Mouse (Mus musculus) olfactory bulb, adult 2 months (tissue): ENCODE measurements around the gene Gnpnat1. TPM values are rescaled to one million over a fixed set of nuclear protein-coding genes. Genes with fewer than 3 reads are reported as not detected.
A peak's percentile ranks its signal among the peaks of the same experiment; 100 is the strongest.

Experiments used
- H3K27ac ChIP-seq: fragments of 200-500 bp; 2 replicates; pipeline ENCODE4 v1.5.1; 2012; ENCODE audit warnings: low read depth, low read length; ENCODE audit not compliant: insufficient read depth
- H3K4me1 ChIP-seq: fragments of 200-500 bp; 2 replicates; pipeline ENCODE4 v1.6.1; 2012; ENCODE audit warnings: low read length; ENCODE audit not compliant: control insufficient read depth, insufficient read depth
- H3K4me3 ChIP-seq: fragments of 200-500 bp; 2 replicates; pipeline ENCODE4 v1.5.1; 2012; ENCODE audit warnings: mild to moderate bottlenecking, low read depth, low read length, moderate library complexity; ENCODE audit not compliant: insufficient read depth
- CTCF ChIP-seq: fragments of 200-500 bp; IDR thresholded peaks from 2 replicates; pipeline ENCODE4 v1.5.1; 2012; ENCODE audit warnings: low read depth, mild to moderate bottlenecking, low read length, moderate library complexity; ENCODE audit not compliant: insufficient read depth
- POLR2A ChIP-seq: fragments of 200-500 bp; IDR thresholded peaks from 2 replicates; pipeline ENCODE4 v1.6.1; 2012; ENCODE audit warnings: mild to moderate bottlenecking, low read depth, low read length, moderate library complexity; ENCODE audit not compliant: insufficient read depth
- WGBS: fragments of 180-500 bp; shearing (Covaris S2); methylation state at CpG from one replicate; pipeline ENCODE4 v1.1.7; 2018; 5-methylcytosine and 5-hydroxymethylcytosine counted together
- polyA plus RNA-seq: library from polyadenylated mRNA; stranded (reverse); fragments of >200 nt; gene quantifications from 2 replicates; pipeline ENCODE4 v1.2.4, GENCODE M21; 2012; ENCODE audit warnings: low replicate concordance; ENCODE audit not compliant: missing spikeins, insufficient read depth, insufficient read length

Gene Gnpnat1
- polyA plus RNA-seq, 1 experiment: not detected

- Histone ChIP-seq H3K4me1 (no peaks in the 10 kb centered on the region), H3K27ac (no peak overlapping the region), H3K4me3 (no peak overlapping the region)
- 89% methylated on average over 3 of the region's 3 CpGs for WGBS
- TF ChIP-seq POLR2A (no peak), CTCF (no peak)
Observed at GRCm38 (mm10) chr14:45418553-45418952, 13.8 kb upstream of the Gnpnat1 start.

GRCm38 (mm10) chr14:45416265-45416664 is 11.6 kb upstream of the Gnpnat1 start:
- H3K27ac ChIP-seq: no peak overlapping the region
- no peaks in the 10 kb centered on the region for H3K4me1 ChIP-seq
- no peak for TF ChIP-seq CTCF
- TF ChIP-seq POLR2A: no peak
- H3K4me3 ChIP-seq: no peak overlapping the region
- 93% methylated on average over 4 of the region's 4 CpGs for WGBS

DNA sequence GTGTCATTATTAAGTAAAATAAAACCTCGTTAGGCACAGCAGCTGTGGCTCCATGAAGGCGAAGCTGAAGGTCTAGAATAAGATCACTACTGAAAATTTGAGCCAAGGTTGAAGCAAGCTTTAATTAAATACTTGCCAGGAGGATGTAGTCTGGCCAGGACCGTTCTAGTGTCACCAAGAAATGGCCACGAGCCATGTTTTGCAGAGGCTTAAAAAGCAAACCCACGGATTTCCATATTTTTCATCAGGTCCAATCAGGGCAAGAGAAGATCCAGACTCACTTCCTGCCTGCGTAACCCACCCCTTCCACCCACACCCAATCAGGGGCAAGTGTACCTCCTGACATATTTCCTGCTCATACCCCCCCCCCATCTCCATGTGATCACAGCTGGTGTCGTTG is 1.1 kb downstream of the Gnpnat1 start:
- 63% methylated on average over 7 of the region's 7 CpGs for WGBS
- Histone ChIP-seq H3K4me1 (no peaks in the 10 kb centered on the region), H3K4me3 (no peak overlapping the region), H3K27ac (no peak overlapping the region)
- no peak for TF ChIP-seq CTCF
- no peak for TF ChIP-seq POLR2A

DNA sequence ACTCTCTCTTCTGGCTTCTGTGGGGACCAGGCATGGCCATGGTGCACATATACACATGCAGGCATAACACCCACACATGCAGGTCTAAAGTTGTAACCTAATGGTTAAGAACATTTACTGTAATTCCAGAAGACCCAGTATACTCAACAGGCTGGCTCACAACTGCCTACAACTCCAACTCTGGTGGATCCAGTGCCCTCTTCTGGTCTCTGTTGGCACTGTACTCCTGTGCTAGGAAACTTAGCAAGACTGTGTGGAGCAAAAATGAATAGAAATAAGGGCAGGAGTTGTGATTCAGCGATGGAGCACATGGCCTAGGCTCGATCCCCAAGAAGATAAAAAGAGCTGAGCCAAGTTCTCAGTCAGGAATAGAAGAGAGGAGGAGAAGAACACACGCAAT is 4.9 kb downstream of the Gnpnat1 start:
- 86% methylated on average over 3 of the region's 3 CpGs for WGBS
- no peak for TF ChIP-seq CTCF
- no peak for TF ChIP-seq POLR2A
- no peak overlapping the region for H3K4me3 ChIP-seq
- H3K4me1 ChIP-seq: no peaks in the 10 kb centered on the region
- H3K27ac ChIP-seq: no peak overlapping the region

DNA sequence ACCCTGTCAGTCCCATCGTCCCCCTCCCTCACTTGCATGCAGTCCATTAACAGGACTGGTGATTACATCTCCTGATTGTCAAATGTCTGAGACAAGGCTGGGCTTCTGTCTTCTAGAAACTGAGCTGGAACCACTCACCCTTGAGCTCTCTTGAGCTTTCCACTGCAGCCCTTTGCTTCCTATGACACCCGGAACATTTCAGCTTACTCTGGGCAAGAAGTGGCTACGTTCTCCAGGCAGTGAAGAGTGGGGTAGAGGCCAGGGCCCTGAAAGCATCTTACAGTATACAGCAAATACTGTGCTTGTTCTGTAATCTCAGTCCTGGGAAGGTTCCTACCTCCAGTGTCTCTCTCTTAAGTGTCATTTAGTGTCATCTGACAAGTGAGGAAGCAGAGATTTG is 15.5 kb downstream of the Gnpnat1 start:
- no peak for TF ChIP-seq CTCF
- no peak for TF ChIP-seq POLR2A
- H3K27ac ChIP-seq: peak overlapping the region; percentile 28
- WGBS: 0% methylated on average over 3 of the region's 3 CpGs
- H3K4me3 ChIP-seq: peak overlapping the region; percentile 75
- no peaks in the 10 kb centered on the region for H3K4me1 ChIP-seq

GRCm38 (mm10) chr14:45388345-45389181 is 16.1 kb downstream of the Gnpnat1 start:
- peak overlapping the region; percentile 75 for H3K4me3 ChIP-seq
- H3K27ac ChIP-seq: peak overlapping the region; percentile 32
- WGBS: under 1% methylated on average over 69 of the region's 71 CpGs
- peak; percentile 55; the same call in 1 of the 2 replicates for TF ChIP-seq POLR2A
- no peak for TF ChIP-seq CTCF
- no peaks in the 10 kb centered on the region for H3K4me1 ChIP-seq

GRCm38 (mm10) chr14:45387480-45387879 is 17.2 kb downstream of the Gnpnat1 start:
- Histone ChIP-seq H3K4me3 (no peak overlapping the region), H3K27ac (no peak overlapping the region), H3K4me1 (no peaks in the 10 kb centered on the region)
- 41% methylated on average over 2 of the region's 2 CpGs for WGBS
- no peak for TF ChIP-seq CTCF
- no peak for TF ChIP-seq POLR2A

DNA sequence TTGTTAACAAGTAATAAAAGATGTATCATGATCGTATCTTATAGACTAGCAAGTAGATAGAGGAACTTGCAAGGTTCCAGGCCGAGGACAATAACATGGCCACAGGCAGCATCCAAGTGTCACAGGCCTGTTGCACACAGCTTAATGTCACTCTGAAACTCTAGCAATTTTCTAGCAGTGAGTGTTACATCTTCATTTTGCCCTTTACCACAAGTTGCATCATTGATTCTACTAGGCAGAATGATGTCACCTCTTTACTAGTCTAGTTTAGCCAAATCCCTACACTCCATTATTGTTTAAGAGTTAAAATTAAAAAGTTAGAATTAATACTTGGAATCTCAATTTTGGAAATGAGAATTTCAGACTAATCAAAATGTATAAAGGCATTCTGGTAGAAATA is 19.1 kb downstream of the Gnpnat1 start:
- TF ChIP-seq CTCF (no peak), POLR2A (no peak)
- Histone ChIP-seq H3K4me1 (no peaks in the 10 kb centered on the region), H3K27ac (no peak overlapping the region), H3K4me3 (no peak overlapping the region)
- 98% methylated on average over 2 of the region's 2 CpGs for WGBS

DNA sequence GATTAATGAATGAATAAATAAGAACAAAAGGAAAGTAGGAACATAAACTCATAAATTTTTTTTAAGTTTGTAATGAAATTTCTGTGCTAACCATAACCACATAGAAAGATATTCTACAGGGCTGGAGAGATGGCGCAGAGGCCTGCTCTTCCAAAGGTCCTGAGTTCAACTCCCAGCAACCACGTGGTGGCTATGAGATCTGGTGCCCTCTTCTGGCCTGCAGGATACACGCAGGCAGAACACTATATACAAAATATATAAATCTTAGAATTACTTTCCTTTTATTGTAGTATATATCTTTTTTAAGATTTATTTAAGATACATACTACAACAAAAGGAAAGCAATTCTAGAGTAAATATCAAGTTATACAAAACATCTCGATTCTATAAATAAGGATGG is 21.8 kb downstream of the Gnpnat1 start:
- Histone ChIP-seq H3K4me3 (no peak overlapping the region), H3K4me1 (peaks cover 3% of the 10 kb centered on the region; the same call in 1 of the 2 replicates), H3K27ac (no peak overlapping the region)
- no peak for TF ChIP-seq POLR2A
- TF ChIP-seq CTCF: no peak
- 83% methylated on average over 4 of the region's 4 CpGs for WGBS

DNA sequence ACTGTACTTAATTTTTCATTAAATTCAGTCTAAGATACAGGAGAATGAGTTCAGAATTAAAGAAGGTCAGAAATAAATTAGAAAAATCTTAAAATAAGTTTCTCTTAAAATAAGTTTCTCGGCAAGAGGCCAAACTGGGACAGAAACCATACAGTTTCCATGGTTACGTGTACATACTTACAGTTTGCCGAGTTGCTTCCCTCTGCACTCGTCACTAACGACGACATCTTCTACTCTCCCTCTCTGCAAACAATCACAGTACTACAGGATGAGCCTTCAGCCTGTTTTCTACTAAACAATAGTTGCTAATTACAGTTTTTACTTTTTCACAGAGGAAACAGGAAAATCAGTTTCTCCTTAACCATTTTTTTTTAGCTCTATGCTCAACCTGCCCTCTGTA is 24.0 kb downstream of the Gnpnat1 start:
- H3K4me3 ChIP-seq: no peak overlapping the region
- 41% methylated on average over 6 of the region's 6 CpGs for WGBS
- 0 out of 2 replicates have a peak overlapping the region, but pooled peaks have one; percentile 15 for H3K27ac ChIP-seq
- peaks cover 3% of the 10 kb centered on the region; the same call in 1 of the 2 replicates for H3K4me1 ChIP-seq
- TF ChIP-seq CTCF (no peak), POLR2A (no peak)
